Mouse (Mus musculus) bone marrow, adult 2 months (tissue): ENCODE measurements around the gene Lama2.

ENCODE experiments used
- CTCF ChIP-seq: fragments of 200-500 bp; IDR thresholded peaks from 2 replicates; pipeline ENCODE4 v1.5.1; 2011; ENCODE audit warnings: low read length, control low read depth; ENCODE audit not compliant: control insufficient read depth, insufficient read depth
- POLR2A ChIP-seq: fragments of 200-500 bp; IDR thresholded peaks from 2 replicates; pipeline ENCODE4 v1.6.1; 2011; ENCODE audit warnings: low read depth, mild to moderate bottlenecking, control low read depth, low read length, borderline replicate concordance; ENCODE audit not compliant: control insufficient read depth

- no peak for TF ChIP-seq POLR2A
- TF ChIP-seq CTCF, result no peak
These were observed 517.7 kb downstream of the Lama2 start for GRCm38 (mm10) chr10:27101800-27102353.
